Mouse (Mus musculus) heart, postnatal 36 days (tissue): ENCODE results near the gene Snx8. TPM values are rescaled to one million over a fixed set of nuclear protein-coding genes. Genes with fewer than 3 reads are reported as not detected.

ENCODE experiments used
- DNase-seq, 2 experiments: peaks; one replicate each; pipeline ENCODE4 v3.0.0; 2021 to 2022
- intact Hi-C: fragments of 180-260 bp; cut with DNase I; formaldehyde crosslinking; loops from one replicate; pipeline ENCODE4 v1.15.1; 2025
- microRNA-seq, 2 experiments: library from miRNA; unstranded; fragments of <30 nt; microRNA quantifications; one replicate each; pipeline ENCODE4 v1.2.0; 2021; ENCODE audit warnings: borderline number of aligned reads in 2 of 2
- total RNA-seq, 2 experiments: library from RNA; stranded (reverse); gene quantifications; 2 replicates each; pipeline ENCODE4 v1.2.3; 2021

Snx8 gene
- total RNA-seq, 2 experiments from 2014 or later, result 14.0 to 19.6 TPM

DNA sequence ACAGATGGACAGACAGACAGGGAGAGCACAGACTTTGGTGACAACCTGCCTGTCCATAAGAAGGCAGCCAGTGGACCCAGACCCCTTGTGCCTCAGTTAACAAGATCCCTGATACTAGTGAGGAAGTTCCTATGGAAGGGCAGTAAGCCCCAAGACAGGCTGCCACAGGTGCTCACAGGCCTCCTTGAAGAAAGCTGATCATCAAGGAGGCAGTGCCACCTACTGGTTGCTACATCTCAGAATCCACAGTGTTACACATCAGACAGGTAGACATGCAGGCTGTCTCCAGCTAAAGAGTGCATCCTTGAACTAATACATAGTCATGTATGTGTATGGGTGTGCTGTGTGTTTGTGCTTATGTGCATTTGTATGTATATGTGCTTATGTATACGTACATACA is 96.9 kb downstream of the Snx8 start:
- intact Hi-C loops, result loop anchor here (1.0 to 2.0 kb wide), 3 partner anchors 93 to 454 kb away; partner anchors contain the start of gene Elfn1

More for the DNA sequence above, 96.9 kb downstream of the Snx8 start:
- DNase-seq, result peak; percentile 51 to 57

Small RNA genes lying within 50 kb of the gene (microRNA-seq; reads per million reads assigned to microRNA genes)
- gene Mir7038, result 0 reads per million in 2 experiments

Other genes starting within 250 kb of the Snx8 start
- 10 to 100 TPM in 1 of 2 experiments, 1 to 10 TPM in 1; 9.6 to 10.6 TPM for gene Mad1l1, start 67.7 kb downstream of the Snx8 start, total RNA-seq
- gene Nudt1, start 67.6 kb downstream of the Snx8 start, total RNA-seq, result 10 to 100 TPM in 1 of 2 experiments, 1 to 10 TPM in 1; 8.9 to 10.2 TPM
- gene Mrm2, start 57.4 kb downstream of the Snx8 start, total RNA-seq, result 10 to 100 TPM; 10.5 to 11.0 TPM
- 10 to 100 TPM; 89.8 to 97.7 TPM for gene Eif3b, start 30.1 kb upstream of the Snx8 start, total RNA-seq
- gene Gm4869, start 56.4 kb upstream of the Snx8 start, total RNA-seq, result not detected
- 1 to 10 TPM; 5.5 to 6.7 TPM for gene Chst12, start 116.3 kb upstream of the Snx8 start, total RNA-seq
- gene Grifin, start 175.8 kb upstream of the Snx8 start, total RNA-seq, result not detected
- 1 to 10 TPM; 7.2 to 9.1 TPM for gene Lfng, start 218.1 kb upstream of the Snx8 start, total RNA-seq